Mouse (Mus musculus) spleen, adult 2 months (tissue): ENCODE measurements around the gene Fcer2a.

Experiments
- CTCF ChIP-seq: fragments of 200-500 bp; IDR thresholded peaks from 2 replicates; pipeline ENCODE4 v1.5.1; 2011; ENCODE audit warnings: mild to moderate bottlenecking, inconsistent platforms; ENCODE audit not compliant: insufficient read depth, insufficient read length, insufficient replicate concordance; ENCODE audit errors: extremely low read depth
- POLR2A ChIP-seq: fragments of 200-500 bp; IDR thresholded peaks from 2 replicates; pipeline ENCODE4 v1.6.1; 2011; ENCODE audit warnings: low read depth, low read length, inconsistent platforms

DNA sequence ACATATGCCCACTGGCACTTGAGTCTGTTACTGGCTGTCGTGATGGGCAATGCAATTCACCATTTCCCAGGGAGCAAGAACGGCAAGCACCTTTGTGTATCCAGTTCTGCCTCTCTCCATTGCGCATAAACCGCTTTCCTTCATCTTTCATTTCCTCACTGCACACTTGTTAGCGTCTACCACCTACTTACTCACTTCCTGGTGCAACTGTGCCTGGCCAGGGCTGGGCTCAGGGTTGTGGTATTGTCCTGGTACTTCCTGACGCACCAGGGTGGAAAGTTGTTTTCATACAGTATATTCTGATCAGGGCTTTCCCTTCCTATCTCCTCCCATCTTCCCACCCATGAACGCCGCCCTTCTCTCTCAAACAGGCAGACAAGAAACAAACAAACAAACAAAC is 33.1 kb downstream of the Fcer2a start:
- TF ChIP-seq CTCF (no peak), POLR2A (no peak)
